24 mouse cellular contexts compared by ENCODE assay signal in the genomic region with DNA sequence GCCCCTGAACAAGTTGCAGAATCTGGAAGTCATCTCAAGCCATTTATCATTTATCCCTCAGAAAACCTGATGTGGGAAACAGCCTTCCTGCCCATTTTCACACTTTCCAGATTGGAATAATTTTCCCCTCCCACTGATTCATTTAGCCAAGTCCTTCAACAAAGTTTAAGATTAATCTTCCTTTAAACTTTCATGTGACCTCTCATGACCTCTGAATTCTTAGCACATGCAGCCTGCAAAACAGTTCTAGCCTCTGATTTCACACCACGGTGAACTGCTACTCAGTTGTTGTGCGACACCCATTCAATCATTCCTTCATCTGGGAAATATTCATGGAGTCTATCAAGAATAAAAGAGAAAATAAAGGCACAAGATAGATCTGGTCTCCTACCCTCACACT. TPM values are rescaled to one million over a fixed set of nuclear protein-coding genes. Genes with fewer than 3 reads are reported as not detected.
DNase-seq lines count a peak whose midpoint lies in the region; ATAC-seq and TF ChIP-seq lines count a peak whose summit lies in the region.
"Had no signal": no experiment of that assay in that cellular context is flagged by ENCODE, and none has a peak within 500 bp of the region (broad histone marks: within the 10 kb centered on the region; RNA-seq: fewer than 3 reads in every experiment).

No protein-coding gene starts in this region.

- H3K4me3 ChIP-seq in forebrain, embryonic 15.5 days, result no peak overlapping the region
- H3K4me3 ChIP-seq in forebrain, embryonic 11.5 days (ENCODE audit: low read depth, low read length), result no peak overlapping the region
- H3K4me3 ChIP-seq in layer of hippocampus, adult 2 months, result no peak overlapping the region
- H3K4me3 ChIP-seq: embryonic facial prominence, embryonic 10.5 days; embryonic facial prominence, embryonic 13.5 days; erythroblast, embryonic 14.5 days; forebrain, embryonic 13.5 days; heart, adult 2 months; heart, embryonic 10.5 days; heart, embryonic 13.5 days; intestine, embryonic 15.5 days had no signal

- TF ChIP-seq CTCF in layer of hippocampus, adult 2 months (conservative IDR thresholded peaks at IDR 0.05), result no peak

- H3K27me3 ChIP-seq in forebrain, embryonic 15.5 days, result no peaks in the 10 kb centered on the region
- no peaks in the 10 kb centered on the region for H3K27me3 ChIP-seq in forebrain, embryonic 11.5 days (ENCODE audit: control insufficient read depth, insufficient read depth, low read length)
- H3K27me3 ChIP-seq: embryonic facial prominence, embryonic 13.5 days; forebrain, embryonic 13.5 days; heart, embryonic 13.5 days; intestine, embryonic 15.5 days had no signal

- ATAC-seq in forebrain, embryonic 15.5 days (replicated peaks), result no peak
- no peak for ATAC-seq in forebrain, embryonic 11.5 days (replicated peaks; ENCODE audit: low FRiP score)
- ATAC-seq: CD4-positive, CD25-positive, alpha-beta regulatory T cell, adult 4 months; forebrain, embryonic 13.5 days; forebrain, postnatal 0 days; intestine, embryonic 15.5 days had no signal

- no peak overlapping the region for H3K4me2 ChIP-seq in forebrain, embryonic 15.5 days (replicated peaks)
- no peak overlapping the region for H3K4me2 ChIP-seq in forebrain, embryonic 11.5 days (ENCODE audit: low read depth, low read length, severe bottlenecking)
- H3K4me2 ChIP-seq: embryonic facial prominence, embryonic 13.5 days; forebrain, embryonic 13.5 days; heart, embryonic 13.5 days; hindbrain, embryonic 14.5 days; intestine, embryonic 15.5 days had no signal

- no peak overlapping the region for H3K9ac ChIP-seq in forebrain, embryonic 15.5 days (replicated peaks)
- no peak overlapping the region for H3K9ac ChIP-seq in forebrain, embryonic 11.5 days (ENCODE audit: low read length)
- H3K9ac ChIP-seq: embryonic facial prominence, embryonic 13.5 days; forebrain, embryonic 13.5 days; forebrain, postnatal 0 days; heart, embryonic 13.5 days; hindbrain, embryonic 14.5 days; intestine, embryonic 15.5 days had no signal

- 0 out of 2 replicates have a peak, but pooled peaks cover 5% of the 10 kb centered on the region for H3K4me1 ChIP-seq in forebrain, embryonic 15.5 days
- no peaks in the 10 kb centered on the region for H3K4me1 ChIP-seq in forebrain, embryonic 11.5 days (replicated peaks; ENCODE audit: control insufficient read depth, insufficient read depth, low read length)
- H3K4me1 ChIP-seq: embryonic facial prominence, embryonic 13.5 days; forebrain, embryonic 13.5 days; heart, embryonic 13.5 days; intestine, embryonic 15.5 days had no signal

- peak overlapping the region; percentile 61 for H3K27ac ChIP-seq in forebrain, embryonic 15.5 days (replicated peaks)
- no peak overlapping the region for H3K27ac ChIP-seq in forebrain, embryonic 11.5 days (ENCODE audit: low read depth, low read length)
- H3K27ac ChIP-seq in layer of hippocampus, adult 2 months, result peak overlapping the region; percentile 81
- H3K27ac ChIP-seq: embryonic facial prominence, embryonic 10.5 days; embryonic facial prominence, embryonic 13.5 days; forebrain, embryonic 13.5 days; heart, adult 2 months; heart, embryonic 10.5 days; heart, embryonic 13.5 days; hindbrain, embryonic 14.5 days; intestine, embryonic 15.5 days had no signal

- no peak for DNase-seq in forebrain, embryonic 11.5 days (ENCODE audit: low spot score)
- DNase-seq in layer of hippocampus, adult 2 months (ENCODE audit: low spot score in 2 of 2), result no peak
- no peak for DNase-seq in layer of hippocampus, postnatal 10 days (ENCODE audit: low spot score in 2 of 2)
- DNase-seq in mesoderm, embryonic 11.5 days (ENCODE audit: low read depth, low spot score), result peak; percentile 23
- DNase-seq in thymus, postnatal 14 days, result no peak
- DNase-seq: adrenal gland, adult 2 months; adrenal gland, postnatal 14 days; cerebellum, adult 11 months; forebrain, postnatal 0 days; gastrocnemius, postnatal 10 days; gastrocnemius, postnatal 36 days; heart, adult 2 months; heart, postnatal 14 days; heart, postnatal 4 days had no signal

- H3K9me3 ChIP-seq in forebrain, embryonic 15.5 days, result no peaks in the 10 kb centered on the region
- H3K9me3 ChIP-seq in forebrain, embryonic 11.5 days (ENCODE audit: control insufficient read depth, low read length), result no peaks in the 10 kb centered on the region
- H3K9me3 ChIP-seq: embryonic facial prominence, embryonic 10.5 days; embryonic facial prominence, embryonic 13.5 days; forebrain, embryonic 13.5 days; heart, embryonic 10.5 days; heart, embryonic 13.5 days; intestine, embryonic 15.5 days had no signal

- peaks cover 24% of the 10 kb centered on the region for H3K36me3 ChIP-seq in forebrain, embryonic 15.5 days
- no peaks in the 10 kb centered on the region; the same call in 1 of the 2 replicates for H3K36me3 ChIP-seq in forebrain, embryonic 11.5 days (ENCODE audit: control insufficient read depth, insufficient read depth, low read length)

- 89% methylated on average over 2 of the region's 2 CpGs for WGBS in forebrain, embryonic 15.5 days
- WGBS in forebrain, embryonic 11.5 days, result 87% methylated on average over 2 of the region's 2 CpGs

RNA-seq across cellular contexts. Expression of a gene that starts 45.9 kb away (rescaled TPM):
- polyA plus RNA-seq in forebrain, embryonic 15.5 days (2015; fragmentation: Nextera tagmentation; extraction: Ambion mirVana), result 98.3 and 108 TPM in 2 replicates
- 79.2 and 85.9 TPM in 2 replicates for polyA plus RNA-seq in forebrain, embryonic 11.5 days (2014; fragmentation: Nextera tagmentation; extraction: Ambion mirVana)
- 100 to 1,000 TPM; 148 to 154 TPM for total RNA-seq in layer of hippocampus, adult 2 months (2021)
- total RNA-seq in layer of hippocampus, postnatal 10 days (2021), result 100 to 1,000 TPM; 113 to 119 TPM

RNA-seq across cellular contexts. Expression of a gene that starts 46.2 kb away (rescaled TPM):
- 3.3 and 3.7 TPM in 2 replicates for polyA plus RNA-seq in forebrain, embryonic 15.5 days (2015; fragmentation: Nextera tagmentation; extraction: Ambion mirVana)
- 5.0 and 6.2 TPM in 2 replicates for polyA plus RNA-seq in forebrain, embryonic 11.5 days (2014; fragmentation: Nextera tagmentation; extraction: Ambion mirVana)
- 10 to 100 TPM; 29.6 to 30.8 TPM for total RNA-seq in layer of hippocampus, adult 2 months (2021)
- total RNA-seq in layer of hippocampus, postnatal 10 days (2021), result 10 to 100 TPM; 29.4 to 33.9 TPM
